Mouse (Mus musculus): ENCODE measurements around the gene Glp1r. TPM values are rescaled to one million over a fixed set of nuclear protein-coding genes. Genes with fewer than 3 reads are reported as not detected.

Gene Glp1r
- polyA plus RNA-seq, 1 experiment from 2014 or later: 0.44 TPM

GRCm38 (mm10) chr17:30930827-30931226 is 29.2 kb downstream of the Glp1r start:
- Histone ChIP-seq H3K27me3 (replicated peaks) (no peaks in the 10 kb centered on the region), H3K4me1 (replicated peaks) (no peaks in the 10 kb centered on the region), H3K27ac (no peak overlapping the region), H3K9ac (no peak overlapping the region), H3K9me3 (no peaks in the 10 kb centered on the region), H3K4me2 (replicated peaks) (no peak overlapping the region), H3K36me3 (no peaks in the 10 kb centered on the region), H3K4me3 (replicated peaks) (no peak overlapping the region)
- WGBS: 78% methylated on average over 7 of the region's 7 CpGs
- ATAC-seq: no peak

DNA sequence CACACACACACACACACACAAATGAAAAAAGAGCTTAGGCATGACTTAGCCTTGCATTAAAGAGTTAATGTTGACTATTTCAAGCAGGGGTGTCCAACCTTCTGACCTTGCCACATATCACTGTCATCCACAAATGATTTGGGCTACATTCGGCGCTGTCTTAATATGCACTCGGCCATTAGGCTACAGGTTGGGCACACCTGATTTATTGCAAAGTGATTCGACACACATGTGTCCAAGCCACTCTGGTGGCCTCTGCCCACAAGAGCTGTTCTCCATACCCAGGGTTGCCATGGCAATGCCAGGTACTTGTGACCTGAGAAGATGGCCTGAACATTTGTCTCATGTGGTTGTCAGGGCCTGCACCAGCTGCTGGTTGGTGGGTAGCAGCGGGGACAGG is 31.2 kb downstream of the Glp1r start:
- H3K9ac ChIP-seq: no peak overlapping the region
- no peaks in the 10 kb centered on the region for H3K36me3 ChIP-seq
- no peak for ATAC-seq
- H3K9me3 ChIP-seq: no peaks in the 10 kb centered on the region
- no peaks in the 10 kb centered on the region for H3K4me1 ChIP-seq (replicated peaks)
- no peak overlapping the region for H3K27ac ChIP-seq
- no peaks in the 10 kb centered on the region for H3K27me3 ChIP-seq (replicated peaks)
- H3K4me2 ChIP-seq (replicated peaks): no peak overlapping the region
- H3K4me3 ChIP-seq (replicated peaks): no peak overlapping the region
- WGBS: 76% methylated on average over 5 of the region's 5 CpGs

DNA sequence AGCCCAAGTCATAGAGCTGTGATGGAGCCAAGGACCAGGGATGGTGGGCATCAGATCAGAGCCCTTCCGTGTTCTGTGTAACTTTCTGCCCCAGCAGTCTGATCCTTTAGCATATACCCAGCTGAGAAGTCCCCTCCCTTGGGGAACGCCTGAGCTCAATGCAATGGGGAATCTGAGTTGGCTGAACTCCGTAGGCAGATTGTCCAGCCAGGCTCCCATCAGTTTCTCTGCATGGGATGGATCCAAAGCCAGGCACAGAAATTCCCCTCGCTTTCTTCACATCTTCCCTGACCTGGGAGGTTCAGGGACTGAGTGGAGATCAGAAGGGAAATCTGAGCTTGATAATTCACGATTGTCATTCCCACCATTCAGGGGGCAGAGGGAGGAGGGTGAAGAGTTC is 33.7 kb downstream of the Glp1r start:
- WGBS: 68% methylated on average over 5 of the region's 5 CpGs
- Histone ChIP-seq H3K4me3 (replicated peaks) (no peak overlapping the region), H3K27ac (no peak overlapping the region), H3K4me1 (replicated peaks) (no peaks in the 10 kb centered on the region), H3K9ac (no peak overlapping the region), H3K27me3 (replicated peaks) (no peaks in the 10 kb centered on the region), H3K9me3 (no peaks in the 10 kb centered on the region), H3K4me2 (replicated peaks) (no peak overlapping the region), H3K36me3 (no peaks in the 10 kb centered on the region)
- ATAC-seq: no peak

- Histone ChIP-seq H3K27me3 (replicated peaks) (no peaks in the 10 kb centered on the region), H3K4me3 (replicated peaks) (no peak overlapping the region), H3K36me3 (no peaks in the 10 kb centered on the region), H3K9me3 (no peaks in the 10 kb centered on the region), H3K9ac (no peak overlapping the region), H3K27ac (no peak overlapping the region), H3K4me1 (replicated peaks) (no peaks in the 10 kb centered on the region), H3K4me2 (replicated peaks) (no peak overlapping the region)
- WGBS: 47% methylated on average over 9 of the region's 9 CpGs
- no peak for ATAC-seq
These were observed 36.9 kb downstream of the Glp1r start for GRCm38 (mm10) chr17:30938554-30938953.

- no peaks in the 10 kb centered on the region for H3K27me3 ChIP-seq (replicated peaks)
- H3K4me2 ChIP-seq (replicated peaks): no peak overlapping the region
- no peak for ATAC-seq
- no peaks in the 10 kb centered on the region for H3K9me3 ChIP-seq
- no peak overlapping the region for H3K4me3 ChIP-seq (replicated peaks)
- H3K27ac ChIP-seq: no peak overlapping the region
- H3K36me3 ChIP-seq: no peaks in the 10 kb centered on the region
- 79% methylated on average over 1 of the region's 1 CpGs for WGBS
- no peaks in the 10 kb centered on the region for H3K4me1 ChIP-seq (replicated peaks)
- H3K9ac ChIP-seq: no peak overlapping the region
These were observed 46.8 kb downstream of the Glp1r start for GRCm38 (mm10) chr17:30948382-30948781.

DNA sequence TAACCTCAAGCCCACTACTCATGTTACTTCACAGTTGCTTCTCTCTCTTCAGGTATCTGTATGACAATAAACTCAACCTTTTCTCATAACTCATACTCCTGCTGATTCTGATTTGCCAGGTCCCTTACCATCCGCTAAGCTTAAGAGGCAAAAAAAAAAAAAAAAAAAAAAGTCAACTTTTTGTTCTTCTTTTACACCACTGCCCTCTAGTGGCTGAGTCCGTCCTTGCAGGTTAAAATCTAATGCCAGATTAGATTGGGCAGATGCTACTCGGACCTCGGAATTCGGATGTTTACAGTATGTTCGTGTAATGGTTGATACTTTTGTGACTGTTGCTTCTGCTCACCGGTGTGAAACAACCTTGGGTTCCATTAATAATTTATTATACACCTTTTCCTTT is 49.2 kb downstream of the Glp1r start:
- Histone ChIP-seq H3K27me3 (replicated peaks) (no peaks in the 10 kb centered on the region), H3K4me1 (replicated peaks) (no peaks in the 10 kb centered on the region), H3K9me3 (no peaks in the 10 kb centered on the region), H3K9ac (no peak overlapping the region), H3K4me2 (replicated peaks) (no peak overlapping the region), H3K27ac (no peak overlapping the region), H3K36me3 (no peaks in the 10 kb centered on the region), H3K4me3 (replicated peaks) (no peak overlapping the region)
- WGBS: 2% methylated on average over 7 of the region's 7 CpGs
- no peak for ATAC-seq

DNA sequence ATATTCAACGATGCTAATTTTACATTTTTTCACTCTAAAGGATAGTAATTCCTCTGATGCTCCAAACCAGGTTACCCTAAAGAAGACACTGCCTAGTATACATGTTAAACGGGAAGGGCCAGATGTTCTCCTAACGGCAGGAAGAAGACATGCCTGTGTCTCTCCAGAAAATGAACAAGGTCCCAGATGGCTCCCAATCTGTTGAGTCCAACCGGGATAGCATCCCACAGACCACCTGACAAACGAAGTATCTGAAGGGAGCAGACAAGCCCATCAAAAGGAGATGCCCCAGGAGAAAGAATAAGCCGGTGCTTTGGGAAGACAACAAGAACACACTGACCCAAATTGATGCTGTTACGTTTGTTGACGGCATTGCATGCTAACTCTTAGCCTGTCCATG is 50.0 kb downstream of the Glp1r start:
- Histone ChIP-seq H3K9me3 (no peaks in the 10 kb centered on the region), H3K27me3 (replicated peaks) (no peaks in the 10 kb centered on the region), H3K27ac (no peak overlapping the region), H3K4me2 (replicated peaks) (no peak overlapping the region), H3K36me3 (no peaks in the 10 kb centered on the region), H3K4me1 (replicated peaks) (no peaks in the 10 kb centered on the region), H3K4me3 (replicated peaks) (no peak overlapping the region), H3K9ac (no peak overlapping the region)
- WGBS: 74% methylated on average over 8 of the region's 8 CpGs
- no peak for ATAC-seq

GRCm38 (mm10) chr17:30954340-30954739 is 52.7 kb downstream of the Glp1r start, which contains the start of gene Umodl1:
Gene Umodl1 (plus strand): TSS chr17:30954640.
- H3K27me3 ChIP-seq (replicated peaks): no peaks in the 10 kb centered on the region
- WGBS: 52% methylated on average over 10 of the region's 10 CpGs
- no peak within 1 kb of the TSS for H3K4me2 ChIP-seq (replicated peaks)
- no peak within 1 kb of the TSS for H3K4me3 ChIP-seq (replicated peaks)
- no peaks in the 10 kb centered on the region for H3K36me3 ChIP-seq
- H3K27ac ChIP-seq: no peak within 1 kb of the TSS
- no peaks in the 10 kb centered on the region for H3K4me1 ChIP-seq (replicated peaks)
- no peak for ATAC-seq
- no peaks in the 10 kb centered on the region for H3K9me3 ChIP-seq
- no peak within 1 kb of the TSS for H3K9ac ChIP-seq

- no peaks in the 10 kb centered on the region for H3K27me3 ChIP-seq (replicated peaks)
- no peaks in the 10 kb centered on the region for H3K36me3 ChIP-seq
- no peak overlapping the region for H3K9ac ChIP-seq
- H3K4me3 ChIP-seq (replicated peaks): no peak overlapping the region
- 56% methylated on average over 7 of the region's 7 CpGs for WGBS
- no peak overlapping the region for H3K27ac ChIP-seq
- H3K9me3 ChIP-seq: no peaks in the 10 kb centered on the region
- ATAC-seq: no peak
- no peaks in the 10 kb centered on the region for H3K4me1 ChIP-seq (replicated peaks)
- no peak overlapping the region for H3K4me2 ChIP-seq (replicated peaks)
These were observed 60.4 kb downstream of the Glp1r start for GRCm38 (mm10) chr17:30961936-30962592.

GRCm38 (mm10) chr17:30962880-30963279 is 61.3 kb downstream of the Glp1r start:
- Histone ChIP-seq H3K9me3 (no peaks in the 10 kb centered on the region), H3K27ac (no peak overlapping the region), H3K4me2 (replicated peaks) (no peak overlapping the region), H3K4me1 (replicated peaks) (no peaks in the 10 kb centered on the region), H3K9ac (no peak overlapping the region), H3K27me3 (replicated peaks) (no peaks in the 10 kb centered on the region), H3K36me3 (no peaks in the 10 kb centered on the region), H3K4me3 (replicated peaks) (no peak overlapping the region)
- no peak for ATAC-seq
- 29% methylated on average over 2 of the region's 2 CpGs for WGBS

- Histone ChIP-seq H3K9ac (no peak overlapping the region), H3K27me3 (replicated peaks) (no peaks in the 10 kb centered on the region), H3K4me3 (replicated peaks) (no peak overlapping the region), H3K36me3 (no peaks in the 10 kb centered on the region), H3K4me1 (replicated peaks) (no peaks in the 10 kb centered on the region), H3K4me2 (replicated peaks) (no peak overlapping the region), H3K27ac (no peak overlapping the region), H3K9me3 (no peaks in the 10 kb centered on the region)
- 50% methylated on average over 4 of the region's 4 CpGs for WGBS
- ATAC-seq: no peak
These were observed 68.4 kb downstream of the Glp1r start for GRCm38 (mm10) chr17:30969983-30970382.

GRCm38 (mm10) chr17:30971877-30972276 is 70.3 kb downstream of the Glp1r start:
- Histone ChIP-seq H3K9me3 (no peaks in the 10 kb centered on the region), H3K9ac (no peak overlapping the region)
- 77% methylated on average over 7 of the region's 7 CpGs for WGBS

DNA sequence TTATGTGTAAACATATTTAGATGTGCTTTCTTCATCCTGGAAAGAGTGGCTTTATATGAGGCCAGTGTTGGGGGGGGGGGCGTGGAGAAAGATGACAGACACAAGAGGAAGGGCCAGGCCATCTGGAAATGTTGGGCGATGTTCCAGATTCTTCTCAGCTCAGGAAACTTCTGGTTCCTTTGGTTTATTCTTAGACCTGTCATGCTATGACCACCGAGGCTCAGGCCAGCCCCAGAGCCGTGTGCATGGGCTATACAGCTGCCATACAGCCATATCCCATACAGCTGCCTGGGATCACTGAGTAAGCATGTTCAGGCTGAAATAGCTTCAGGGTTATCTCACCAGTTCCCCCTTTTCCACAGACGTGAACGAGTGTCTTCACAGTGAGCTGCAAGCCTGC is 71.7 kb downstream of the Glp1r start:
- Histone ChIP-seq H3K4me1 (replicated peaks) (no peaks in the 10 kb centered on the region), H3K36me3 (no peaks in the 10 kb centered on the region), H3K9me3 (no peaks in the 10 kb centered on the region), H3K4me2 (replicated peaks) (no peak overlapping the region), H3K27me3 (replicated peaks) (no peaks in the 10 kb centered on the region), H3K27ac (peak overlapping the region; percentile 18; the same call in 1 of the 2 replicates), H3K4me3 (replicated peaks) (no peak overlapping the region), H3K9ac (no peak overlapping the region)
- WGBS: 42% methylated on average over 6 of the region's 6 CpGs
- ATAC-seq: peak; percentile 47; the same call in 1 of the 2 replicates

More at GRCm38 (mm10) chr17:30971877-30972276, 70.3 kb downstream of the Glp1r start:
- H3K27me3 ChIP-seq (replicated peaks): no peaks in the 10 kb centered on the region
- ATAC-seq: no peak
- H3K4me1 ChIP-seq (replicated peaks): no peaks in the 10 kb centered on the region
- H3K27ac ChIP-seq: no peak overlapping the region
- H3K36me3 ChIP-seq: no peaks in the 10 kb centered on the region
- H3K4me3 ChIP-seq (replicated peaks): no peak overlapping the region
- no peak overlapping the region for H3K4me2 ChIP-seq (replicated peaks)

All from intestine, embryonic 15.5 days (tissue).